7 mouse cellular contexts compared by ENCODE assay signal in the genomic region with DNA sequence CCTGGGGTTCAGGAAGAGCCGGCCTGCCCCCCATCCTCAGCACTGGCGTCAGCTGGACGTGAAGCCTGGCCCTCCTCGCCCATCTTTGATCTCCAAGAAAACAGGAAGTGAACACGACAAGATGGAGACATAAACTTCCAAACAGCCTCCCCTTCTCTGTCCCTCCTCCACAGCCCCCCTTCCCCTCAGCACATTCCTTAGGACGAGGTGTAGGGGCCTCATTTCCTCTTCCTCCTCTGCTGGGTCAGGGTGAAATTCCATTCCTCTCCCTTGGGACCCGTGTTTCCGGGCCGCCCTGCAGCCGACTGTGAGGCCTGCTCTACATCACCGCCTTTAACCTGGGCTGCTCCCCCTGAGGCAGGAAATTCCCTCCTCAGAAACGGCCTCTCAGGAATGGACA. TPM values are rescaled to one million over a fixed set of nuclear protein-coding genes. Genes with fewer than 3 reads are reported as not detected.
DNase-seq lines count a peak whose midpoint lies in the region.

No protein-coding gene starts in this region.

- DNase-seq in R1 (ENCODE audit: low read depth, low spot score) (peak; percentile 73), liver (peak; percentile 36)
- peak; percentile 79 to 81 for DNase-seq in heart, postnatal 10 days
- no peak for DNase-seq in right cerebral cortex, adult 2 months (ENCODE audit: low spot score in 2 of 2)
- DNase-seq in spleen, postnatal 4 days (ENCODE audit: low spot score in 2 of 2) = no peak
- no peak for DNase-seq in ovary, adult 18-20 months (ENCODE audit: low spot score)

- peak overlapping the region; percentile 98 for H3K27ac ChIP-seq in brown adipose tissue, adult 24 weeks (replicated peaks; ENCODE audit: low read depth, low read length)

- intact Hi-C loops in heart, postnatal 10 days (cut with DNase I) = no loop called here

- H3K4me3 ChIP-seq in brown adipose tissue, adult 24 weeks (ENCODE audit: insufficient read depth, low read depth, low read length) = peak overlapping the region; percentile 45; the same call in 1 of the 2 replicates

- H3K4me1 ChIP-seq in brown adipose tissue, adult 24 weeks (ENCODE audit: control insufficient read depth, insufficient read depth, insufficient read length, low read length) = peaks cover 32% of the 10 kb centered on the region

RNA-seq across cellular contexts. Expression of a gene that starts 9.4 kb away (rescaled TPM):
- 22.4 and 28.7 TPM in 2 replicates for polyA plus RNA-seq in brown adipose tissue, adult 24 weeks (2012; ENCODE audit: insufficient read depth, insufficient read length, missing spikeins)
- 100 to 1,000 TPM; 152 to 166 TPM for total RNA-seq in heart, postnatal 10 days (2021)

RNA-seq across cellular contexts. Expression of a gene that starts 34.3 kb away (rescaled TPM):
- 87.5 and 109 TPM in 2 replicates for polyA plus RNA-seq in brown adipose tissue, adult 24 weeks (2012; ENCODE audit: insufficient read depth, insufficient read length, missing spikeins)
- 100 to 1,000 TPM; 522 to 538 TPM for total RNA-seq in heart, postnatal 10 days (2021)

RNA-seq across cellular contexts. Expression of a gene that starts 48.1 kb away (rescaled TPM):
- polyA plus RNA-seq in brown adipose tissue, adult 24 weeks (2012; ENCODE audit: insufficient read depth, insufficient read length, missing spikeins) = 2.8 and 2.9 TPM in 2 replicates
- 10 to 100 TPM in 1 of 2 experiments, 1 to 10 TPM in 1; 9.9 to 11.7 TPM for total RNA-seq in heart, postnatal 10 days (2021)

RNA-seq across cellular contexts. Expression of a gene that starts 56.3 kb away (rescaled TPM):
- 79.5 and 87.3 TPM in 2 replicates for polyA plus RNA-seq in brown adipose tissue, adult 24 weeks (2012; ENCODE audit: insufficient read depth, insufficient read length, missing spikeins)
- total RNA-seq in heart, postnatal 10 days (2021) = 100 to 1,000 TPM in 1 of 2 experiments, 10 to 100 TPM in 1; 87.9 to 103 TPM

RNA-seq across cellular contexts. Expression of a gene that starts 57.0 kb away (rescaled TPM):
- polyA plus RNA-seq in brown adipose tissue, adult 24 weeks (2012; ENCODE audit: insufficient read depth, insufficient read length, missing spikeins) = 27.3 and 27.6 TPM in 2 replicates
- total RNA-seq in heart, postnatal 10 days (2021) = 10 to 100 TPM; 35.4 to 37.6 TPM

Comparison
In these comparisons a context has a peak if more than half of its experiments do, and no peak if none do; other contexts are left out.
1. DNase-seq: peak in R1 (single experiment), heart, postnatal 10 days (2 of 2) and liver (single experiment); none in right cerebral cortex, adult 2 months (0 of 2), spleen, postnatal 4 days (0 of 2) and ovary, adult 18-20 months (single experiment).